Mouse (Mus musculus) neural tube, embryonic 14.5 days (tissue): ENCODE results near the gene Epsti1. TPM values are rescaled to one million over a fixed set of nuclear protein-coding genes. Genes with fewer than 3 reads are reported as not detected.

Experiments
- ATAC-seq: fragments of 200-750 bp; cut with Nextera tagmentation; 2 replicates; pipeline ENCODE4 v1.8.0; 2017; ENCODE audit warnings: low read depth, mild to moderate bottlenecking, moderate TSS enrichment, moderate library complexity
- H3K27ac ChIP-seq: fragments of 300-500 bp; sonication (generic); 2 replicates; pipeline ENCODE4 v1.5.1; 2014; ENCODE audit warnings: low read depth, mild to moderate bottlenecking, control low read depth, low read length, moderate library complexity, mixed read lengths
- H3K27me3 ChIP-seq: fragments of 300-500 bp; sonication (generic); 2 replicates; pipeline ENCODE4 v1.6.1; 2014; ENCODE audit warnings: low read length; ENCODE audit not compliant: control insufficient read depth, insufficient read depth
- H3K36me3 ChIP-seq: fragments of 300-500 bp; sonication (generic); 2 replicates; pipeline ENCODE4 v1.6.1; 2014; ENCODE audit warnings: low read length, mixed read lengths; ENCODE audit not compliant: control insufficient read depth, insufficient read depth
- H3K4me1 ChIP-seq: fragments of 300-500 bp; sonication (generic); 2 replicates; pipeline ENCODE4 v1.6.1; 2014; ENCODE audit warnings: low read length; ENCODE audit not compliant: control insufficient read depth, insufficient read depth
- H3K4me2 ChIP-seq: fragments of 300-500 bp; sonication (generic); 2 replicates; pipeline ENCODE4 v1.6.1; 2014; ENCODE audit warnings: mild to moderate bottlenecking, low read depth, low read length, control low read depth
- H3K4me3 ChIP-seq: fragments of 300-500 bp; sonication (generic); 2 replicates; pipeline ENCODE4 v1.5.1; 2014; ENCODE audit warnings: low read depth, low read length, control low read depth, mixed read lengths
- H3K9ac ChIP-seq: fragments of 300-500 bp; sonication (generic); replicated peaks from 2 replicates; pipeline ENCODE4 v1.6.1; 2014; ENCODE audit warnings: low read depth, mild to moderate bottlenecking, control low read depth, low read length, mixed read lengths
- H3K9me3 ChIP-seq: fragments of 300-500 bp; sonication (generic); 2 replicates; pipeline ENCODE4 v1.6.1; 2016; ENCODE audit warnings: low read length; ENCODE audit not compliant: control insufficient read depth
- WGBS: fragments of 180-500 bp; shearing (Covaris S2); extraction: QIAGEN DNeasy Blood & Tissue Kit; methylation state at CpG from one replicate; pipeline ENCODE4 v1.1.7; 2014; 5-methylcytosine and 5-hydroxymethylcytosine counted together
- polyA plus RNA-seq: library from polyadenylated mRNA; unstranded; fragments of >200 nt; fragmentation: Nextera tagmentation; extraction: Ambion mirVana; gene quantifications from 2 replicates; pipeline ENCODE4 v1.2.1, GENCODE M21; 2014

Gene Epsti1
- polyA plus RNA-seq, 1 experiment from 2014 or later, result 0.21 TPM

DNA sequence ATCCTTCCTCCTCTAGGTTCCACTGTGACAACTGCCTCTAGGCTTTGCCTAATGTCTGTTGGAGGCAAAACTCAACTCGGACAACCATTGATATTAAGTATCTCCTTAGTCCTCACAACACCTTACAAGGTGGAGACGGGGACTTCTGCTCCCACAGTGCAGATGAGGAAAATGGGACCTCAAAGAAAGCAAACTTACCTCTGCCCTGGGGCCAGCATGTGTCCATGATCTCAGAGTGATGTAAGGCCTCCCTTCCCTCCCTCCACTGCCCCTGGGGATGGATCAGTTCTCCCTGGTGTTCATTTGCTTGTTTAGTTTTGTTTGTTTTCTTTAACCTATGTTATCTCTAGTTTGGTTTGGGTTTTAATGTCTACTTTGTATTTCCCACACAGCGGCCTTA, 1.5 kb upstream of the Epsti1 start:
- Histone ChIP-seq H3K9me3 (no peaks in the 10 kb centered on the region), H3K27me3 (no peaks in the 10 kb centered on the region), H3K4me2 (no peak overlapping the region), H3K36me3 (no peaks in the 10 kb centered on the region), H3K4me1 (no peaks in the 10 kb centered on the region), H3K4me3 (no peak overlapping the region), H3K27ac (no peak overlapping the region), H3K9ac (no peak overlapping the region)
- WGBS, result 96% methylated on average over 3 of the region's 3 CpGs
- no peak for ATAC-seq

- WGBS, result 66% methylated on average over 5 of the region's 5 CpGs
- no peak for ATAC-seq
These were observed 1.4 kb downstream of the Epsti1 start for GRCm38 (mm10) chr14:77905466-77905865.

GRCm38 (mm10) chr14:77906586-77906985, 2.5 kb downstream of the Epsti1 start:
- no peak for ATAC-seq
- no peak overlapping the region for H3K27ac ChIP-seq
- 94% methylated on average over 5 of the region's 5 CpGs for WGBS

More at GRCm38 (mm10) chr14:77905466-77905865, 1.4 kb downstream of the Epsti1 start:
- Histone ChIP-seq H3K27me3 (no peaks in the 10 kb centered on the region), H3K4me3 (no peak overlapping the region), H3K4me2 (no peak overlapping the region), H3K4me1 (no peaks in the 10 kb centered on the region), H3K36me3 (no peaks in the 10 kb centered on the region), H3K9ac (no peak overlapping the region), H3K27ac (no peak overlapping the region), H3K9me3 (no peaks in the 10 kb centered on the region)

GRCm38 (mm10) chr14:77915776-77916175, 11.7 kb downstream of the Epsti1 start:
- H3K9ac ChIP-seq, result no peak overlapping the region
- 85% methylated on average over 5 of the region's 5 CpGs for WGBS
- H3K4me2 ChIP-seq, result no peak overlapping the region
- H3K27me3 ChIP-seq, result no peaks in the 10 kb centered on the region
- ATAC-seq, result no peak
- no peaks in the 10 kb centered on the region for H3K36me3 ChIP-seq
- no peaks in the 10 kb centered on the region for H3K4me1 ChIP-seq
- no peak overlapping the region for H3K4me3 ChIP-seq
- H3K9me3 ChIP-seq, result no peaks in the 10 kb centered on the region
- no peak overlapping the region for H3K27ac ChIP-seq

More at GRCm38 (mm10) chr14:77906586-77906985, 2.5 kb downstream of the Epsti1 start:
- Histone ChIP-seq H3K4me3 (no peak overlapping the region), H3K27me3 (no peaks in the 10 kb centered on the region), H3K9me3 (no peaks in the 10 kb centered on the region), H3K4me1 (no peaks in the 10 kb centered on the region), H3K36me3 (no peaks in the 10 kb centered on the region), H3K9ac (no peak overlapping the region), H3K4me2 (no peak overlapping the region)

DNA sequence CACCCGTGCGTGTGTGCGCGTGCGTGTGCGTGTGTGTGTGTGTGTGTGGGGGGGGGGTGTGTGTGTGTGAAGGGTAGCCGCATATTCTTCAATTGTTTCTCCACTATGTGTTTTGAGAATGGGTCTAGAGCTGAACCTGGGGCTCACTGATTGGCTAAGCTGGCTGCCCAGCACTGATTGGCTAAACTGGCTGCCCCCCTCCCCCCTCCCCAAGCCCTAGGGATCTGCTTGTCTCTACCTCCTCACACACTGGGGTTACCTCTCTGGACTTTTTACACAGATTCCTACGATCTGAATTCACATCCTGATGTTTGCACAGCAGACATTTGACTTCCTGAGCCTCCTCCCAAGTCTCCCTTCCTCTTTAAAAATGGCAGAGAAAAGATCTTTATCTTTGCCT, 17.6 kb downstream of the Epsti1 start:
- H3K36me3 ChIP-seq, result no peaks in the 10 kb centered on the region
- H3K9me3 ChIP-seq, result no peaks in the 10 kb centered on the region
- H3K9ac ChIP-seq, result no peak overlapping the region
- WGBS, result 90% methylated on average over 8 of the region's 8 CpGs
- no peaks in the 10 kb centered on the region for H3K4me1 ChIP-seq
- no peaks in the 10 kb centered on the region for H3K27me3 ChIP-seq
- H3K4me2 ChIP-seq, result no peak overlapping the region
- H3K4me3 ChIP-seq, result no peak overlapping the region
- no peak for ATAC-seq
- no peak overlapping the region for H3K27ac ChIP-seq

GRCm38 (mm10) chr14:77923076-77923865, 19.2 kb downstream of the Epsti1 start:
- Histone ChIP-seq H3K27ac (no peak overlapping the region), H3K9me3 (no peaks in the 10 kb centered on the region), H3K9ac (no peak overlapping the region), H3K27me3 (no peaks in the 10 kb centered on the region), H3K4me2 (no peak overlapping the region), H3K36me3 (no peaks in the 10 kb centered on the region), H3K4me3 (no peak overlapping the region), H3K4me1 (no peaks in the 10 kb centered on the region)
- 91% methylated on average over 6 of the region's 6 CpGs for WGBS
- no peak for ATAC-seq

DNA sequence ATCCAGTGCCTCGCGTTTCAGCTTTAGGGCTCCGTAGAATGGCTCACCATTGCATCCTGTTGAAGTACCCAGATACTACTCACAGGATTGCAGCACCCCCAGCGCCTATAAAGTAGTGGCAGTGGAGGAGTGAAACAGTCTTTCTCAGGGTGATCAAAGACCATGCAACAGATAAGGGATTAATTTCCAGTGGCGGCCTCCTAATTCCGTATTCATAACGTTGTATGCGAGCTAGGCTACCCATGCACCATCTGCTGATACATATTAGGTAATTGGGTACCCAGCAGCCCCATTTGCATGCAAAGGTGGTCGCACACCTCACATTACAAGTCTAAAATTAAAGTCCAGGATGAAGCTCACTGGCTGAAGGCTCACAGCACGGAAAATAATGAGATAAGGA, 21.4 kb downstream of the Epsti1 start:
- no peak for ATAC-seq
- WGBS, result 60% methylated on average over 10 of the region's 10 CpGs

DNA sequence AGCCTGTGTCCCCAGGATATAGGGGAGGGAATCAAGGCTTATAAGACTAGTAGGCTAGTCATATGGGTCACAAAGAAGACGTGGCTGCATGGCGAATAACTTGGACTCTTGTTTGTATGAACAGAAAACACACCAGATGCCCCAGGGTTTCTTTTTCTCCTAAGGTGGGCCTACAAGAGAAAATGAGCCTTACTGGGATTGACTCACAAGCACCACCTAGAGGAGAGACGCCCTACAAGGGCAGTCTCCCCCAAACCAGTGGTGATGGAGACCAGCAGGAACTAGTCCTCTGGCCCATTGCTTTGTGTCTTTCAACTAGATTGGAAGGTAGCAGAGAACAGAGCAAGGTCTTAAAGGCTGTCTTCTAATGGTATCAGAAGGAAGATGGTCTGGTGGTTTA, 22.7 kb downstream of the Epsti1 start:
- no peak overlapping the region for H3K4me3 ChIP-seq
- no peaks in the 10 kb centered on the region for H3K9me3 ChIP-seq
- H3K36me3 ChIP-seq, result no peaks in the 10 kb centered on the region
- H3K27me3 ChIP-seq, result no peaks in the 10 kb centered on the region
- WGBS, result 49% methylated on average over 3 of the region's 3 CpGs
- no peak overlapping the region for H3K9ac ChIP-seq
- H3K27ac ChIP-seq, result no peak overlapping the region
- no peak overlapping the region for H3K4me2 ChIP-seq
- ATAC-seq, result no peak
- no peaks in the 10 kb centered on the region for H3K4me1 ChIP-seq

More for the DNA sequence above, 21.4 kb downstream of the Epsti1 start:
- no peaks in the 10 kb centered on the region for H3K27me3 ChIP-seq
- H3K36me3 ChIP-seq, result no peaks in the 10 kb centered on the region
- no peak overlapping the region for H3K4me3 ChIP-seq
- no peak overlapping the region for H3K4me2 ChIP-seq
- H3K9me3 ChIP-seq, result no peaks in the 10 kb centered on the region
- no peaks in the 10 kb centered on the region for H3K4me1 ChIP-seq
- H3K9ac ChIP-seq, result no peak overlapping the region
- no peak overlapping the region for H3K27ac ChIP-seq

DNA sequence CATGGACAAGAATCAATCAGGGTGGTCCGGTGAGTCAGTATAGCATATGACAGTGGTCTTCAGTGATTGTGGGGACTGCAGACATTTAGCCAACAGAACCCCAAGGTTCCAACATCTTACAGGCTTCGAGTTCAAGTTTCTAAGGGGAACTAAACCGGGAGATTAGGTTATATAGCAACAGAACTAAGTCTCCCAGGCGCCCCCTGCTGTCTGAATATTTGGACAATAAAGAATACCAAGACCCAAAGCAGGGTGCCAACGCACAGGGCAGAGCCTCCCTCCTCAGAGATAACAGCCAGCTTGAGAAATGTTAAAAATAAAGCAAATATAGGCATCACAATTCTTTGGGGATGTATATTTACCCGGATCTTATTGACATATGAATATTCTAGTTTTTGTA, 24.0 kb downstream of the Epsti1 start:
- 37% methylated on average over 6 of the region's 6 CpGs for WGBS
- H3K4me1 ChIP-seq, result no peaks in the 10 kb centered on the region
- H3K27me3 ChIP-seq, result no peaks in the 10 kb centered on the region
- no peak for ATAC-seq
- H3K36me3 ChIP-seq, result no peaks in the 10 kb centered on the region
- H3K9ac ChIP-seq, result no peak overlapping the region
- no peaks in the 10 kb centered on the region for H3K9me3 ChIP-seq
- no peak overlapping the region for H3K4me3 ChIP-seq
- no peak overlapping the region for H3K4me2 ChIP-seq
- no peak overlapping the region for H3K27ac ChIP-seq
